Mouse (Mus musculus) bone marrow macrophage, adult 2 months (primary cell): ENCODE results near the gene Dnajc11.

ENCODE experiments used
- CTCF ChIP-seq: IDR thresholded peaks from 2 replicates; pipeline ENCODE4 v1.5.1; 2012; ENCODE audit warnings: low read depth, mild to moderate bottlenecking, low read length, moderate library complexity
- POLR2A ChIP-seq: IDR thresholded peaks from 2 replicates; pipeline ENCODE4 v1.6.1; 2012; ENCODE audit warnings: mild to moderate bottlenecking, low read depth, low read length, borderline replicate concordance

DNA sequence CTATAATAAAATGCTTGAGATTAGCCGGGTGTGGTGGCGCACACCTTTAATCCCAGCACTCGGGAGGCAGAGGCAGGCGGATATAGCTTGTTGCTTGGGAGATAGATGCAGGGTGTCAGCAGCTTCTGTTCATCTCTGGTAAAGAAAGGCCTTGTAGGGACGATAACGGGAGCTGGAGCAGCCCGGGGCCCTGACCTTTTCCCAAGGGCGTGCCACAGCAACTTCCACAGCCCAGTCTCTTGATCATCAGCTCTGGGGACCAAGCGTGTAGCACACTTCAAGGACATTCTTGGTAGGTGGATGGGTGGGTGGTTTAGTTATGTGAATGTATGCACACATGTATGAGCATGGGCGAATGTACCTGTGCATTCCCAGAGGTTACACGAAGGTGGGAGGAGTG, 12.7 kb downstream of the Dnajc11 start:
- TF ChIP-seq CTCF = no peak
- no peak for TF ChIP-seq POLR2A
